Mouse (Mus musculus) olfactory bulb, adult 2 months (tissue): ENCODE data around the gene Nkx1-2.

Experiments
- CTCF ChIP-seq: fragments of 200-500 bp; IDR thresholded peaks from 2 replicates; pipeline ENCODE4 v1.5.1; 2012; ENCODE audit warnings: low read depth, mild to moderate bottlenecking, low read length, moderate library complexity; ENCODE audit not compliant: insufficient read depth
- POLR2A ChIP-seq: fragments of 200-500 bp; IDR thresholded peaks from 2 replicates; pipeline ENCODE4 v1.6.1; 2012; ENCODE audit warnings: mild to moderate bottlenecking, low read depth, low read length, moderate library complexity; ENCODE audit not compliant: insufficient read depth

DNA sequence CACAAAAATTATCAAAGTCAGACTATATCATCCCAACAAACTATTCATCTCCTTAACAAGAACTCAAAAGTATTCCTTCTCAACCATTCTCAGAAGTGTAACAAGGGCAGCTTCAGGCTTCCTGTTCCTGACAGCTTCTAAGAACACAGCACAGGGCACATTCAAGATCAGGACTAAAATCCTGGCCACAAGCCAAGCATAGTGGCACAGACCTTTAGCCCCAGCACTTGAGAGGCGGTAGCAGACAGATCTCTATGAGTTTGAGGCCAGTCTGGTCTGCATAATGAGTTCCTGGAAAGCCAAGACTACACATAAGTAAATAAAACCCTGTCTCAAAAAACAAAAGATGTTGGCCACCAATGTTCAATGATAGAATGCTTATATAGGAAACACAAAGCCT, 33.6 kb downstream of the Nkx1-2 start:
- TF ChIP-seq CTCF (no peak), POLR2A (no peak)
